Mouse (Mus musculus) forebrain, embryonic 16.5 days (tissue): Measurements from ENCODE around the gene Aplp1. TPM values are rescaled to one million over a fixed set of nuclear protein-coding genes. Genes with fewer than 3 reads are reported as not detected.

Experiments
- ATAC-seq: fragments of 200-750 bp; cut with Nextera tagmentation; 2 replicates; pipeline ENCODE4 v1.8.0; 2017; ENCODE audit warnings: mild to moderate bottlenecking, moderate library complexity
- H3K27ac ChIP-seq: fragments of 300-500 bp; sonication (generic); 2 replicates; pipeline ENCODE4 v1.5.1; 2014; ENCODE audit warnings: low read length, control low read depth
- H3K27me3 ChIP-seq: fragments of 300-500 bp; sonication (generic); replicated peaks from 2 replicates; pipeline ENCODE4 v1.6.1; 2014; ENCODE audit warnings: low read length; ENCODE audit not compliant: control insufficient read depth, insufficient read depth
- H3K36me3 ChIP-seq: fragments of 300-500 bp; sonication (generic); 2 replicates; pipeline ENCODE4 v1.6.1; 2014; ENCODE audit not compliant: control insufficient read depth, insufficient read depth
- H3K4me1 ChIP-seq: fragments of 300-500 bp; sonication (generic); replicated peaks from 2 replicates; pipeline ENCODE4 v1.6.1; 2014; ENCODE audit warnings: low read length; ENCODE audit not compliant: control insufficient read depth, insufficient read depth
- H3K4me2 ChIP-seq: fragments of 300-500 bp; sonication (generic); 2 replicates; pipeline ENCODE4 v1.6.1; 2014; ENCODE audit warnings: mild to moderate bottlenecking, low read length, control low read depth
- H3K4me3 ChIP-seq: fragments of 300-500 bp; sonication (generic); replicated peaks from 2 replicates; pipeline ENCODE4 v1.5.1; 2014; ENCODE audit warnings: mild to moderate bottlenecking, low read length, control low read depth
- H3K9ac ChIP-seq: fragments of 300-500 bp; sonication (generic); replicated peaks from 2 replicates; pipeline ENCODE4 v1.6.1; 2014; ENCODE audit warnings: low read depth, low read length, control low read depth
- H3K9me3 ChIP-seq: fragments of 300-500 bp; sonication (generic); 2 replicates; pipeline ENCODE4 v1.6.1; 2016; ENCODE audit warnings: low read length; ENCODE audit not compliant: control insufficient read depth
- whole genome bisulfite sequencing: fragments of 180-500 bp; shearing (Covaris S2); extraction: QIAGEN DNeasy Blood & Tissue Kit; methylation state at CpG from one replicate; pipeline ENCODE4 v1.1.7; 2014; 5-methylcytosine and 5-hydroxymethylcytosine counted together
- polyA plus RNA-seq: library from polyadenylated mRNA; unstranded; fragments of >200 nt; fragmentation: Nextera tagmentation; extraction: Ambion mirVana; gene quantifications from 2 replicates; pipeline ENCODE4 v1.2.1, GENCODE M21; 2015

The Aplp1 gene
- polyA plus RNA-seq, 1 experiment from 2014 or later = 649 TPM

GRCm38 (mm10) chr7:30474999-30475398, 29.7 kb upstream of the Aplp1 start:
- Histone ChIP-seq H3K4me2 (no peak overlapping the region), H3K4me3 (no peak overlapping the region), H3K9ac (no peak overlapping the region), H3K27ac (no peak overlapping the region), H3K36me3 (no peaks in the 10 kb centered on the region), H3K9me3 (no peaks in the 10 kb centered on the region), H3K4me1 (peaks cover 7% of the 10 kb centered on the region; the same call in 1 of the 2 replicates), H3K27me3 (no peaks in the 10 kb centered on the region)
- ATAC-seq = no peak
- WGBS = 72% methylated on average over 4 of the region's 4 CpGs

- no peak overlapping the region for H3K9ac ChIP-seq
- H3K4me2 ChIP-seq = no peak overlapping the region
- H3K9me3 ChIP-seq = no peaks in the 10 kb centered on the region
- peaks cover 9% of the 10 kb centered on the region for H3K27me3 ChIP-seq
- no peak overlapping the region for H3K27ac ChIP-seq
- H3K4me1 ChIP-seq = peaks cover under 1% of the 10 kb centered on the region; the same call in 1 of the 2 replicates
- H3K36me3 ChIP-seq = no peaks in the 10 kb centered on the region
- WGBS = 47% methylated on average over 5 of the region's 5 CpGs
- H3K4me3 ChIP-seq = no peak overlapping the region
- no peak for ATAC-seq
Observed at GRCm38 (mm10) chr7:30472411-30472810, 27.1 kb upstream of the Aplp1 start.

GRCm38 (mm10) chr7:30464816-30465300, 19.5 kb upstream of the Aplp1 start:
- no peak overlapping the region for H3K9ac ChIP-seq
- no peaks in the 10 kb centered on the region for H3K4me1 ChIP-seq
- H3K27ac ChIP-seq = no peak overlapping the region
- no peak for ATAC-seq
- no peaks in the 10 kb centered on the region for H3K36me3 ChIP-seq
- H3K9me3 ChIP-seq = no peaks in the 10 kb centered on the region
- no peak overlapping the region for H3K4me2 ChIP-seq
- no peak overlapping the region for H3K4me3 ChIP-seq
- H3K27me3 ChIP-seq = peaks cover 71% of the 10 kb centered on the region
- 8% methylated on average over 6 of the region's 6 CpGs for WGBS

- H3K9ac ChIP-seq = no peak overlapping the region
- H3K4me1 ChIP-seq = no peaks in the 10 kb centered on the region
- H3K36me3 ChIP-seq = no peaks in the 10 kb centered on the region
- H3K27me3 ChIP-seq = peaks cover 77% of the 10 kb centered on the region
- no peaks in the 10 kb centered on the region for H3K9me3 ChIP-seq
- no peak overlapping the region for H3K4me3 ChIP-seq
- 14% methylated on average over 4 of the region's 4 CpGs for WGBS
- ATAC-seq = no peak
- no peak overlapping the region for H3K27ac ChIP-seq
- no peak overlapping the region for H3K4me2 ChIP-seq
Observed at GRCm38 (mm10) chr7:30463996-30464395, 18.7 kb upstream of the Aplp1 start.

- WGBS = 22% methylated on average over 7 of the region's 7 CpGs
- no peak for ATAC-seq
- no peaks in the 10 kb centered on the region for H3K4me1 ChIP-seq
Observed at GRCm38 (mm10) chr7:30463568-30463967, 18.2 kb upstream of the Aplp1 start.

GRCm38 (mm10) chr7:30459484-30459883, 14.1 kb upstream of the Aplp1 start:
- H3K27me3 ChIP-seq = peaks cover 68% of the 10 kb centered on the region
- WGBS = 31% methylated on average over 6 of the region's 6 CpGs

More at GRCm38 (mm10) chr7:30463568-30463967, 18.2 kb upstream of the Aplp1 start:
- no peak overlapping the region for H3K9ac ChIP-seq
- no peaks in the 10 kb centered on the region for H3K9me3 ChIP-seq
- H3K4me2 ChIP-seq = no peak overlapping the region
- H3K36me3 ChIP-seq = no peaks in the 10 kb centered on the region
- peaks cover 80% of the 10 kb centered on the region for H3K27me3 ChIP-seq
- no peak overlapping the region for H3K4me3 ChIP-seq
- no peak overlapping the region for H3K27ac ChIP-seq

GRCm38 (mm10) chr7:30457629-30458330, 12.4 kb upstream of the Aplp1 start, which contains the start of the genes Kirrel2 and Nphs1:
TSS of gene Kirrel2 (minus strand) at chr7:30457690.
TSS of gene Nphs1 (plus strand) at chr7:30458315.
- WGBS = 1% methylated on average over 16 of the region's 16 CpGs
- peak; percentile 89 for ATAC-seq
- no peak within 1 kb of the TSS for H3K9ac ChIP-seq
- H3K9me3 ChIP-seq = 0 out of 2 replicates have a peak, but pooled peaks cover 2% of the 10 kb centered on the region
- H3K27ac ChIP-seq = no peak within 1 kb of the TSS
- H3K4me3 ChIP-seq = peak within 1 kb of the TSS; percentile 7
- H3K4me2 ChIP-seq = peak within 1 kb of the TSS; percentile 42
- H3K36me3 ChIP-seq = no peaks in the 10 kb centered on the region
- H3K27me3 ChIP-seq = peaks cover 74% of the 10 kb centered on the region
- peaks cover 13% of the 10 kb centered on the region for H3K4me1 ChIP-seq

More at GRCm38 (mm10) chr7:30459484-30459883, 14.1 kb upstream of the Aplp1 start:
- Histone ChIP-seq H3K9ac (no peak overlapping the region), H3K4me1 (peaks cover 13% of the 10 kb centered on the region), H3K36me3 (no peaks in the 10 kb centered on the region), H3K27ac (no peak overlapping the region), H3K9me3 (0 out of 2 replicates have a peak, but pooled peaks cover 2% of the 10 kb centered on the region), H3K4me3 (no peak overlapping the region), H3K4me2 (no peak overlapping the region)
- no peak for ATAC-seq

- WGBS = under 1% methylated on average over 31 of the region's 31 CpGs
- no peak overlapping the region for H3K9ac ChIP-seq
- peaks cover 75% of the 10 kb centered on the region for H3K27me3 ChIP-seq
- no peaks in the 10 kb centered on the region for H3K36me3 ChIP-seq
- H3K4me1 ChIP-seq = peaks cover 13% of the 10 kb centered on the region
- H3K4me3 ChIP-seq = peak overlapping the region; percentile 7
- H3K9me3 ChIP-seq = 0 out of 2 replicates have a peak, but pooled peaks cover 2% of the 10 kb centered on the region
- no peak overlapping the region for H3K27ac ChIP-seq
- peak; percentile 31; the same call in 1 of the 2 replicates for ATAC-seq
- H3K4me2 ChIP-seq = peak overlapping the region; percentile 42
Observed at GRCm38 (mm10) chr7:30456911-30457628, 11.7 kb upstream of the Aplp1 start.

GRCm38 (mm10) chr7:30456487-30456886, 11.2 kb upstream of the Aplp1 start:
- H3K4me1 ChIP-seq = peaks cover 13% of the 10 kb centered on the region
- H3K36me3 ChIP-seq = no peaks in the 10 kb centered on the region
- no peak overlapping the region for H3K27ac ChIP-seq
- H3K4me2 ChIP-seq = peak overlapping the region; percentile 42
- 1% methylated on average over 9 of the region's 9 CpGs for WGBS
- H3K9me3 ChIP-seq = 0 out of 2 replicates have a peak, but pooled peaks cover 2% of the 10 kb centered on the region
- no peak for ATAC-seq
- no peak overlapping the region for H3K9ac ChIP-seq
- H3K4me3 ChIP-seq = no peak overlapping the region; the same call in 1 of the 2 replicates
- peaks cover 73% of the 10 kb centered on the region for H3K27me3 ChIP-seq
